Mouse (Mus musculus) liver, adult (tissue): ENCODE measurements at regions not wholly inside any gene's neighbourhood (a gene's known extent, or its start where the extent isn't known, plus 50 kb on each side); places are given as distances from the start of the nearest gene placed in this dataset.

ENCODE experiments used
- GATA4 ChIP-seq: IDR thresholded peaks from 2 replicates; pipeline ENCODE4 v1.6.1; 2014; ENCODE audit warnings: mild to moderate bottlenecking, low read length; ENCODE audit not compliant: insufficient replicate concordance

DNA sequence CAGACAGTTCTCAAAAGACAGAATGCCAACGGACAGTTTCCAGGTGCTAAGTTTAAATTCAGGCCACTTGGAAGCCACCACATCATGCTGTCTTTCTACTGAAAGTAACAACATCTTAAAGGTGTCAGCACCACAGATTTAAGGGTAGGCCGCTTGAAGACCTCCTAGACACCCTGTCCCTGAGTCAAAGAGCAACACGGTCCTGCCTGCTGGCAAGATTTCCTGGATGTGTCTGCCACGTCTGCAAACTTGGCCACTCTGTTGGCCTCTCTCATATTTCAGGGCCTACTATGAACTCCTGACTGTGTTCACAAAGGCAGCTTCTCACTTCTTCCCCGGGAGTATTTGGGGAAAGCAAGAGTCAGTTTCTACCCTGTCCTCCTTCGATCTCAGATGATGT lies 194.7 kb upstream of the Esrrg start:
- TF ChIP-seq GATA4 = no peak

DNA sequence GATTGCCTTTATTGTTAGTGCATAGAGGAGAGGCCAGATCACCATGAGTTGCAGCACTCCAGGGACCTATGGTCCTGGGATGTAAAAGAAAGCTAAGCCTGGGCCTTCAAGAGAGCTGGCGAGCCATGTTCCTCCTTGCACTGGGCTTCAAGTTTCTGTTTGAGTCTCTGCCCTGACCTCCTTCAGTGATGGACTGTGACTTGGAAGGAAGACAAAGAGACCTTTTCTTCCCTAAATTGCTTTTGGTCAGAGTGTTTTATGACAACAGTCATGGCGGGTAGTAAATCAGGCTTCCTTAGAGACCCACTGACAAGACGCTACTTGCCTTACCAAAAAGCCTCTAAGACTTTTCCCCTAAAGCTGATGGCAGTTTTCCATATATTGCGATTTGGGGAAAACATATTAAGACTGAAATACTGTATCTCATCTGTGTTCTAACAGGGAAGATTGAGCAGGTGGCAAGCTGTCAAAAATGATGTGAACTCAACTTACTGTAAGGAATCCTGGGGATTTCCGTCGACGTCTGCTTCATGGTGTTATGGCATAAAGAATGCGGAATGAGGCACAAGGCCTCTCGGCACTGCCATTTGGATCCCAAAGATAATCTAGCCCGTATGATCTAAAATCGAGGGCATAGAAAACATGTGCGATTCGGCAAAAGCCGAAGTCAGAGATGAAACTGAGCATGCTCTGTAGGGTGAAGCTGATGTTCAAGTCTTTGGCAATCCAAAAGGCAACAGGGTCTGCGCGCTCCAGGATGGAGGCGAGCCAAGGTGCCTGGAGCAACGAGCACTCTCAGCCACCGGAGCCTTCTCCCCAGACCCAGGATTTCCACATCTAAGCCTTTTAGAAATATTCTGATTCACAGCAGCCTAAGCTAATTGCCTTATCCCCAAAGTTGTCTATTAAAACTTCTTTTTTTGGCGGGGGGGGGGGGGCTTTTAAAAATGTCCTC lies 190.1 kb upstream of the Esrrg start:
- no peak for TF ChIP-seq GATA4

DNA sequence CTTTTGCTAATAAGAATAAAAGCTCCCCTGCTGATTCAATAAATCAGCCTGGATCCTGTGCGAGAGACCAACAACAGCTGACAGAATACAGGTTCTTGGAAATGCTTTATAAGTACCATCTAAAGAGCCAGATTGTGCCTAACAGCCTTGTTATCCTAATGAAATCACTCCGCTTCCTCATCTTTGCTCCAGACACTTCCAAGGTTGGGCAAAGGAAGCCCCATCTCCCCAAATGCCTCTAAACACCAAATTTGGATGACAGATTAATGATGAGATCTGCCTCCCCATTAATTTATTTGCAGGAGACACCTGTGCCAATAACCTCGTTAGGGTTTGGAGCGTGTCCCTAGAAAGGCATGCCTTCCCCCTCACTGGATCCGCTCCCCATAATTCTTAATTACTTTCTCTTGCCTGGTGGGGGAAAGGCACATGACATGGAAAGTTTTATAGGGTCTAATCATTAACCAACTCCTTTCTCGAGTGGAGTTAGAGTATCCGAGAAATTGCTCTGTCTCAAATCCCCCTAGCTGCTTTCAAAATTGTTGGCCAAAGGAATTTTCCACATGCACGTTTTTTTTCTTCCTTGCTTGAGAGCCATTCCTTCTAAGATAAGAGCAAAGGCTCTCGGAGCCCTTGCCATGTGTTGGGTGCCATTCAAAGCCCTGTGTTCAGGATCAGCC lies 179.9 kb upstream of the Esrrg start:
- TF ChIP-seq GATA4 = no peak

- TF ChIP-seq GATA4 = no peak
Measured at GRCm38 (mm10) chr1:187433716-187434634, 174.6 kb upstream of the Esrrg start.

DNA sequence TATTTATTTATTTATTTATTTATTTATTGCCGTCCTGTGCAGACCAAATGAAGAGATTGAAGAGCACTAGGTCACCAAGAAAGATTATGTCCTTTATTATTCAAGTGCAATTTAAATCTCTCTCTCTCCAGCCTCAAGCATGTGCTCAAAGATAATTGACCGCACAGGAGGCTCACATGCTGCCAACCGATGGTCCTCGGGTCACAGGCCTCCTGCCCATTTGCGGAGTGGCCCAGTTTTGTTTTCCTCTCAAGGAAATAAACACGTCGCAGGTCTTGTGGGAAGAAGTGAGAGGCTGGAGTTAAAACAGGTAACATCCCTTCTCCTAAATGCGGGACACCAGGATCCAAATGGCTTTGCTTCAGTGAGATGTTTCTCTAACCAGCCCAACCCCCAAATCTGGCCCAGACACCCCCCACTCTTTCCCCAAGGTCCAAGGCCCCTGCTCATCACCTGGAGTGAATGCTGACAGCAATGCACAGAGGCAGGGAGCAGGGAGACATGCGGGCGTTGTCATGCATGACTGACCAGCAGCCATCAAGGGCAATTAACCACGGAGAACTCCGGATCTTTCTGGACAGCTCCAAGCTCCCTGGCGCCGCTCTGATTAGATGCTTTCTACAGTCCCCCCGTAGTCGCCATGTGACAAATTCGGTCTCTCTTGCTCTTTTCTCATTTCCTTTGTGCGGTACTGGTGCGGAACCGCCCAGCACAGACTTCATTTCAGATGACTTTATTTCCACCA lies 169.2 kb upstream of the Esrrg start:
- TF ChIP-seq GATA4 = no peak

- TF ChIP-seq GATA4 = no peak
Measured at GRCm38 (mm10) chr1:187441668-187442193, 166.9 kb upstream of the Esrrg start.

- TF ChIP-seq GATA4 = no peak
Measured at GRCm38 (mm10) chr1:187446511-187446910, 162.1 kb upstream of the Esrrg start.

GRCm38 (mm10) chr1:187448173-187448572 lies 160.4 kb upstream of the Esrrg start:
- no peak for TF ChIP-seq GATA4

DNA sequence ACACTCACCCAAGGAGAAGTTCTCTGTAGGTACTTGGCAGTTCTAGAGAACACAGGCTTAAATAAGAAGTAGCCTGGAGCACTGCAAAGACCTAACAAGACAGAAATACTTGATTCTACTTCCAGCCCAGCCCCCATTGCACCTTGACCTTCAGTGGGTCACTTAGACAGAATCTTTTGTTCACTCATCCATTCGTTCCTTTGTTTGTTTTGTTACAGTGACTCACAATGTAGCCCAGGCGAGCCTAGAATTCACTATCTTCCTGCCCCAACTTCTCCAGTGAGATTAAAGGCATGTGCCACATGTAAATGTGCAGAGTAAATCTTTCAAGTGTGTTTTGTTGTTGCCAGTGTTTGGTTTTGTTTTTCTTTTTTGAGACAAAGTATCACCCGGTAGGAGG lies 158.5 kb upstream of the Esrrg start:
- TF ChIP-seq GATA4 = no peak

GRCm38 (mm10) chr1:187452189-187452588 lies 156.4 kb upstream of the Esrrg start:
- no peak for TF ChIP-seq GATA4

DNA sequence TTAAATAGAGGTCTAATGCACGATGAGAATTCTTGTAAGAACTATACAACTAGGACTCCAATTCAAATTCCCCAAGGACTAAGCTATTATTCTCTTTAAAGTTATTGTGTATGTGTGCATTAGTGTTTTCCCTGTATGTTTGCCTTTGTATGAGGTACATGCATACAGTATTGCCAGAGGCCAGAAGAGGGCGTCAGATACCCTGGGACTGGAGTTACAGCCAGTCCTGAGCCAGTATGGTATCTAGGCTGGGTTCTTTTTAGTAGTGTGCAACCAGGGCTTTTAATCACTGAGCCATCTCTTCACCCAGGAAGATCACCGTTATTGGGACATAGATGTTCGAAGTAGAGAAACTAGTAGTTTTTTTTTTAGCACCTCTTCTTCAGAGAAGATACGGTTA lies 154.2 kb upstream of the Esrrg start:
- TF ChIP-seq GATA4 = no peak

DNA sequence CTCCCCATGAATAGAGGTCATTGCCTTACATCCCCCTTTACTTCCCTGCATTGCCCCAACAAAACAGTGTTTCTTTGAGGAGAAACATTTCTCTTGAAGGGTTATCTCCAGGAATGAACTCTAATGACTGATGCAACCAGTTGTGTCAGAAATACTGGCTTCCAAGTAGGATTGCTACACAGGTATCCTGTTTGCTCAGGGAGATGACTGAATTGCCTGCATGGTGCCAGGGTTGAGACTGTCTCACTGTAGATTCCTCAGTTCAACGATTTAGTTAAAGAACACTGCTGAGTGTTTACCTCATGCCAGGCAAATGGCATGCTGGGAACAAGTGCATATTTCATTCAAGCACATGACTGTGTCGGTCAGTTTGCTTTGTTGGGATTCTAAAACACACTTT lies 123.8 kb upstream of the Esrrg start:
- peak; percentile 87 for TF ChIP-seq GATA4

- no peak for TF ChIP-seq GATA4
Measured at GRCm38 (mm10) chr1:187487948-187488690, 120.5 kb upstream of the Esrrg start.

GRCm38 (mm10) chr1:187489452-187489851 lies 119.1 kb upstream of the Esrrg start:
- no peak for TF ChIP-seq GATA4

DNA sequence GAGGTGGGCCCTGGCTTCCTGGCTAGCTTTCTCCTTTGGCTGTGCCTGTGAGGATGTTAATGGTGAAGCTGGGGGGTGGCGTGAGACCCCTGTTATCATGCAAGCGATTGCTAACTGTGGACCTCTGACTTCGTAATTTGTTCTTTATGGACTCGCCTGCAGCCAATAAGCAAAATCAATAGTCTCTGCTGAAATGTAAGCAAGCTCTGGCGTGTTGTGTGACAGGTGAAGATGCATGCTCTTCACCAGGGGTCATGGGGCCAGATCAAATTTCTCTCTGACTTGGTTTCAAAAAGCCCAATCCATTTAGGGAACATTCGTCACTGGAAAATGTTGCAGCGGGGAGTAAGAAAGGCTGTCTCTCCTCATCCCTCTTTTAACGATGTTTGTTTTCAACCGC lies 103.2 kb upstream of the Esrrg start:
- TF ChIP-seq GATA4 = no peak
